Comparison of ENCODE assay signal across 13 mouse cellular contexts in the genomic region with DNA sequence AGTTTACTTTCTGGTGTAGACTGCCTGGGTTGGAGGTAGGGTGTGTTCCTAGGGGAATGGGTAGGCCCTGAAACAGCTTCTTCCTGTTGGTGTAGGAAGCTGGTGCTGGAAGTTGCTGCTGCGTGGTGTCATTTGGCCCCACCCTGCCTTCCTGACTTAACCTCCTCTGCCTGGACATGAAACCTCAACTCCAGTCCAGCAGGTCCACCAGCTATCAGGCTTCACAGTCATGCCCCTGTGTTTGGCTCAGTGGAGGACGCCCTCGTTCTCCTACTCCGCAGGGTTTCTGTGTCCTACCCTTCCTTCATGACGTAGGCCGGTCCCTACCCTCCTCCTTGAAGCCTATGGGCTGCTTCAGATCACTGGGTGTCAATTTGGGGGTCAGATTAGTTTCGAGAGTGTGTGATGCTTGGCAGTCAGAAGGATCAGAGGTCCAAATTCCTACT. TPM values are rescaled to one million over a fixed set of nuclear protein-coding genes. Genes with fewer than 3 reads are reported as not detected.
DNase-seq lines count a peak whose midpoint lies in the region; ATAC-seq and TF ChIP-seq lines count a peak whose summit lies in the region.
"Had no signal": no experiment of that assay in that cellular context is flagged by ENCODE, and none has a peak within 500 bp of the region (broad histone marks: within the 10 kb centered on the region; RNA-seq: fewer than 3 reads in every experiment).

No protein-coding gene starts in this region.

- DNase-seq in cerebellum, adult 8-10 months, result peak; percentile 37
- DNase-seq in left cerebral cortex, adult 2 months (ENCODE audit: extremely low spot score in 1 of 2, low spot score in 2 of 2), result no peak
- no peak for DNase-seq in left cerebral cortex, postnatal 4 days
- DNase-seq in thymus, postnatal 0 days (ENCODE audit: low spot score), result no peak
- no peak for DNase-seq in gastrocnemius, adult 8-10 months (ENCODE audit: low spot score in 2 of 2)
- DNase-seq: cerebellum, adult 11 months; gastrocnemius, postnatal 14 days had no signal

- H3K27ac ChIP-seq in left cerebral cortex, adult 2 months, result peak overlapping the region; percentile 78; the same call in 1 of the 2 replicates
- H3K27ac ChIP-seq in cortical plate, adult 2 months (ENCODE audit: insufficient read depth, low read length), result peak overlapping the region; percentile 4; the same call in 1 of the 2 replicates
- peak overlapping the region; percentile 97 for H3K27ac ChIP-seq in limb, embryonic 13.5 days

- peaks cover 3% of the 10 kb centered on the region for H3K4me1 ChIP-seq in cortical plate, adult 2 months (ENCODE audit: control insufficient read depth, insufficient read depth, low read length)
- H3K4me1 ChIP-seq in limb, embryonic 13.5 days, result peaks cover 43% of the 10 kb centered on the region

- ATAC-seq in cerebellum, adult (ENCODE audit: insufficient number of reproducible peaks, low FRiP score, low TSS enrichment), result no peak
- no peak for ATAC-seq in limb, embryonic 13.5 days (ENCODE audit: low FRiP score, low read depth)

- H3K9me3 ChIP-seq in limb, embryonic 13.5 days, result no peaks in the 10 kb centered on the region

- H3K36me3 ChIP-seq in limb, embryonic 13.5 days, result no peaks in the 10 kb centered on the region

- H3K9ac ChIP-seq in limb, embryonic 13.5 days, result no peak overlapping the region

- no peak overlapping the region for H3K4me3 ChIP-seq in left cerebral cortex, adult 2 months
- H3K4me3 ChIP-seq in cortical plate, adult 2 months (ENCODE audit: insufficient read depth, low read length), result no peak overlapping the region
- H3K4me3 ChIP-seq in limb, embryonic 13.5 days, result no peak overlapping the region

- intact Hi-C loops in left cerebral cortex, adult 2 months (cut with DNase I), result loop anchor here (10.0 kb wide), 1 partner anchor 280 kb away; no protein-coding TSS in a partner anchor
- intact Hi-C loops in left cerebral cortex, postnatal 4 days (cut with DNase I), result no loop called here

- no peaks in the 10 kb centered on the region for H3K27me3 ChIP-seq in limb, embryonic 13.5 days

- H3K4me2 ChIP-seq in limb, embryonic 13.5 days (replicated peaks), result peak overlapping the region; percentile 95; the same call in 1 of the 2 replicates

- no peak for TF ChIP-seq CTCF in left cerebral cortex, adult 2 months (IDR thresholded peaks at IDR 0.05)
- TF ChIP-seq CTCF in cortical plate, adult 2 months (IDR thresholded peaks at IDR 0.05; ENCODE audit: extremely low read depth, insufficient read depth, low read length), result no peak

- no peak for TF ChIP-seq POLR2A in cortical plate, adult 2 months (IDR thresholded peaks at IDR 0.05; ENCODE audit: extremely low read depth, insufficient read depth, low read length)

- 82% methylated on average over 7 of the region's 7 CpGs for WGBS in limb, embryonic 13.5 days

RNA-seq across cellular contexts. Expression of gene Mxi1, which starts 4.9 kb away (rescaled TPM):
- total RNA-seq in left cerebral cortex, adult 2 months (2021), result 10 to 100 TPM; 85.3 to 89.6 TPM
- 10 to 100 TPM; 32.5 to 34.7 TPM for total RNA-seq in left cerebral cortex, postnatal 4 days (2021)
- polyA plus RNA-seq in cortical plate, adult 2 months (2012; rRNA removed), result 81.0 and 82.8 TPM in 2 replicates
- polyA plus RNA-seq in limb, embryonic 13.5 days (2015; fragmentation: Nextera tagmentation; extraction: Ambion mirVana), result 36.3 and 39.1 TPM in 2 replicates
- polyA plus RNA-seq in thymus, postnatal 0 days (2015; fragmentation: Nextera tagmentation; extraction: Ambion mirVana), result 40.5 and 45.0 TPM in 2 replicates
- total RNA-seq in gastrocnemius, adult 8-10 months (2022), result 10 to 100 TPM; 48.9 to 53.6 (median 51.5) TPM

RNA-seq across cellular contexts. Expression of gene Gm10197, which starts 56.3 kb away (rescaled TPM):
- not detected for total RNA-seq in left cerebral cortex, adult 2 months (2021)
- total RNA-seq in left cerebral cortex, postnatal 4 days (2021), result not detected
- not detected in 2 replicates for polyA plus RNA-seq in cortical plate, adult 2 months (2012; rRNA removed)
- not detected in 2 replicates for polyA plus RNA-seq in limb, embryonic 13.5 days (2015; fragmentation: Nextera tagmentation; extraction: Ambion mirVana)
- polyA plus RNA-seq in thymus, postnatal 0 days (2015; fragmentation: Nextera tagmentation; extraction: Ambion mirVana), result 2.1 and 2.5 TPM in 2 replicates
- total RNA-seq in gastrocnemius, adult 8-10 months (2022), result not detected
- total RNA-seq: gastrocnemius, postnatal 14 days; left cerebral cortex, adult 8-10 months; megakaryocyte progenitor cell, adult 5-6 weeks had no signal
- polyA plus RNA-seq: kidney, postnatal 0 days had no signal

Comparison
In these comparisons a context has a peak if more than half of its experiments do, and no peak if none do; other contexts are left out.
1. H3K27ac ChIP-seq: peak in every context shown above with its lines; median percentile 97 in limb, embryonic 13.5 days; 78 in left cerebral cortex, adult 2 months; 4 in cortical plate, adult 2 months.